Mouse (Mus musculus) left cerebral cortex, adult 9 months (tissue): ENCODE results near the gene Smim22.

Experiments
- DNase-seq, 2 experiments: peaks; one replicate each; pipeline ENCODE4 v3.0.0; 2022; ENCODE audit warnings: low spot score in 2 of 2

Gene Smim22

DNA sequence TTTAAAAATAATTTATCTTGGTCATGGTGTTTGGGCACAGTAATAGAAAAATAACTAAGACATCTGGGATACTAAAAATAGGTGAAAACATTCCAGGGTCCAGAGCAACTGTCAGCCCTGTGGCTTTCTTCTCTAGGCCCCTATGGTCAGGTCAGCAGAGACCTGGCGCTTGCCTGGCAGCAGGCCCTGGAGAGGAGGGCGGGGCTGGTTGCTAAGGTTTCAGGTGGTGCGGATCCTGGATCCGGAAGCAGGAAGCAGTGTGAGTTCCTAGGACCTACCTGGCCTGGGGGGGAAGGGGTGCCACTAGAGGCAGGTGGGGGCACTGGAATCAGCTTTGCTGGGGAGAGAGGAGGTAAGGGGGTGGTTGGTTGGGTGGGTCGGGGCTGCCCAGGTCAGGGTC lies at the start of gene Smim22:
Gene Smim22 (plus strand): TSS at position 222 of the 400 bp plus-strand sequence.
- no peak for DNase-seq

DNA sequence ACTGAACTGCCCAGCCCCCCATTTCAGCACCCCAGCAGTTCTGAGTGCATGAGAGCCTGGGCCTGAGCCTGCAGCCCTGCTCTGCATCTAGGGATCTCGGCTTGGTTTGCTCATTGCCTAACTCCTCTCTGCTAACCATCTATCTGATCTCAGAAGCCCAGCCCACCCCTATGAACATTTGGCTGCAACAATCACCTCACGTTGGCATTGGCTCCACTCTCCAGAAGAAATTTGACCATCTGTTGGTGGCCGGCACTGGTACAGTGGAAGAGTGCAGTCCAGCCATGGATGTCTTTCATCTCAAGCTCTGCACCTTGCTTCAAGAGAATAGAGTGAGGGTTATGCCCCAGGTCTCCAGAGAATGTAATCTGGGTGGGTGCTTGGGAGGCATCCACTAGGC lies 49.6 kb upstream of the Smim22 start:
- DNase-seq = no peak

GRCm38 (mm10) chr16:4960260-4960659 lies 46.8 kb upstream of the Smim22 start:
- no peak for DNase-seq

GRCm38 (mm10) chr16:4963346-4963745 lies 43.7 kb upstream of the Smim22 start:
- DNase-seq = no peak

GRCm38 (mm10) chr16:4963797-4964709 lies 43.0 kb upstream of the Smim22 start, which contains the start of gene Anks3:
Gene Anks3, minus strand, starts transcription at chr16:4964205.
- peak; percentile 98 to 100 for DNase-seq

- DNase-seq = no peak
Observed at GRCm38 (mm10) chr16:4964731-4965391, 42.2 kb upstream of the Smim22 start.

DNA sequence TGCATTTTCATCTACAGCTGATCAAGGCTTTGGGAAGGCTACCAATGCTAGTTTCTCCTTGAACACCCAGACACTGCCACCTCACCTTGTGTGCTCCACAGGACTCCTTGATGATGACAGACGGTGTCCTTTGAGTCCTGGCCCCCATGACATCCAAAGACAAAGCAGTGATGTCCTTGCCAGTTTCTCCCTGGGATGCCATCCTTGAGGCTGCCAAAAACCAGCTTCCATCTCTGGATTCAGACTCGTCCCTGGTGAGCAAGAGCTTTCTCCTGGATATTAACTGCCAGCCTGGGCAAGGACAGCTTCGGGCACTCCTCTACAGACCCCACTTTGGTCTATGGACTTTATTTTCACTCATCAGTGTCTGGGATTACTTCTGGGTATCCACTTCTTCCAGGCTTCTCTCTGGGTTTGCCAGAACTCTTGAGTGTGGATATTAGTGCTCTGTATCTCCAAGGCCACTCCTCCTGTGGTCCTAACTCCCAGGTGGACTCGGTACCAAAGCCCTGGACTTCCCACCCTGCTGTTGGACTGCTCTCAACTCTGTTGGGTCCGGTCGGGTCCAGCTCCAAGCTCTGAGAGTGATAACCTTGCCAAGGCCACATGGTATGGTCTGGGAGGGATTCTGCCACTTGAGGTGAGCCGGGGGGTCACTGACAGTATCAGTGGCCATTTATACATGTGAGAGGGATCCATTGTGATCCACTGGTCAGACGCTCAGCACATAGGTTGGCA lies 41.5 kb upstream of the Smim22 start:
- no peak for DNase-seq

DNA sequence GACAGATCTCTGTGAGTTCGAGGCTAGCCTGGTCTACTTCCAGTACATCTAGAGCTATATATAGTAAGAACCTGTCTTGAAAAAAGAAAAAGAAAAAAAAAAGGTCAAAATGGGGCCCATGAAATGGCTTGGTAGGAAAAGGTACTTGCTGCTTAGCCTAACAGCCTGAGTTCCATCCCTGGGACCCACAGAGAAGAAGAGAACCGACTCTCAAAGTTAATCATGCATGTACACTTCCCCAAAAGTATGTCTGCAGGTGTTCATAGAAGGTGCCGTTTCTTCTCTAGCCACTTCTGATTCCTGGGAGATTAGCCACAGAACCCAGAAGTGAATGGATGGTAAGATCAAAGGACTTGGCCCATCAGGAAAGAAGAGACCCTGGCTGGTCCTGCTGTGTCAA lies 38.7 kb upstream of the Smim22 start:
- DNase-seq = no peak

- DNase-seq = no peak
Observed at GRCm38 (mm10) chr16:4969055-4969843, 37.8 kb upstream of the Smim22 start.

DNA sequence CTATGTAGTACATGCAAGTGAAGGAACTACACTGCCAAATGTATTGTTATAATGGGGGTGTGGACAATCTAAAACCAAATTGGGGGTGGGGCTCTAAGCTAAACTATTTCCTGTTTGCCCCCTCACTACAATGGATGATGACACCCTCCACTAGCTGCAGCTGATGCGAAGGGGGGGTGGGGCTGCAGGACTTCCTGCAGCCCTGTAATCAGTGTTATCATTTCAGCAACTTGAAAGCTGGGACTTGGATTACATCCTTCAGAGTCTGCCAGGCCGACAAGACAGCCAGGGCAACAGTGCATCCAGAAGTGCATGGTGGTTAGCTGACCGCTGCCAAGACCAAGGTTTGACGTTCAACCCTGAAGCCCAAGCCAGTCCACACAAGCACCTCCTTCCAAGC lies 35.5 kb upstream of the Smim22 start:
- DNase-seq = no peak

DNA sequence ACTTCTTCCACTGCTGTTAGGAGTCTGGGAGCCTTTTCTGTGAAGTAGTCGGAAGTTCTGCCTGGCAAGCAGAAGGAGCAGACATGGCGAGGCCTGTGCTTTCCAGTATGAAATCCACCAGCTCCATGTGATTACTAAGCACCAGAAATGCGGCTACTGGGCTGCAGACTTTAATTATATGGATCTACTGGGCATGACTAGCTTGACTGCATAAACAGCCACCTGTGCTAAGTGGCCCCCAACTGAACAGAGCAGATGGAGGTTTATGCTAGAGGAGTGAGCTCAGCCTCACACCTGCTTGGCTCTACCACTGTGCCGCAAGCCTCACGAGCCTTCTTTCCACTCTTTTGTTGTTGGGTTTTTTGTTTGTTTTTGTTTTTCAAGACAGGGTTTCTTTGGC lies 32.6 kb upstream of the Smim22 start:
- DNase-seq = no peak

GRCm38 (mm10) chr16:4976180-4976579 lies 30.9 kb upstream of the Smim22 start:
- DNase-seq = peak in 1 of 2 experiments; percentile 52

- DNase-seq = peak in 1 of 2 experiments; percentile 47
Observed at GRCm38 (mm10) chr16:4978275-4979051, 28.6 kb upstream of the Smim22 start.

DNA sequence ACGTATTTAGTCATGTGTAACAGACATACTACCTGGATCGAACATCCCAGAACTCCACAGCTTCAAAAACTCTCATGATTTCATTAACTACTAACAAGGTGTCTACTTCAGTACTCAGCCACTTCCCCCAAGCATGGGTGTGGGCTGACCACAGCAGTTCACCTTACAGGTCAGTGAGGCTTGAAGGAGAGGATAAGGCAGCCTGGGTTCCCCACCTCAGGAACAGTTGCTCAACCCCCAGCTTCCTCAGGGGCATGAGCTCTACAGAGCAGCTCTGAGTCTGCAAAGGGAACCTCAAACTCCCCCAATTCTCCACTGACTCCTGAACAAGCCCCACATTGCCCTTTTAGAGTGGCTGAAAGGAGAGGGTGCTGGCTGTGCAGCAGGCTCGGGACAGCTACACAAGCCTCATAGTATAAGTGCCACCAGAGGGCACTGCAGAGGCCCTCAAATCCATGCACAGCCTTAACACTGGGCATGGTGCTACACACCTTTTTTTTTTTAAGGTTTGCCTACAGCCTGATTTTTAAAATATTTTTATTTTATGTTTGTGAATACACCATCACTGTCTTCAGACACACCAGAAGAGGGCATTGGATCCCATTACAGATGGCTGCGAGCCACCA lies 27.2 kb upstream of the Smim22 start:
- DNase-seq = no peak

DNA sequence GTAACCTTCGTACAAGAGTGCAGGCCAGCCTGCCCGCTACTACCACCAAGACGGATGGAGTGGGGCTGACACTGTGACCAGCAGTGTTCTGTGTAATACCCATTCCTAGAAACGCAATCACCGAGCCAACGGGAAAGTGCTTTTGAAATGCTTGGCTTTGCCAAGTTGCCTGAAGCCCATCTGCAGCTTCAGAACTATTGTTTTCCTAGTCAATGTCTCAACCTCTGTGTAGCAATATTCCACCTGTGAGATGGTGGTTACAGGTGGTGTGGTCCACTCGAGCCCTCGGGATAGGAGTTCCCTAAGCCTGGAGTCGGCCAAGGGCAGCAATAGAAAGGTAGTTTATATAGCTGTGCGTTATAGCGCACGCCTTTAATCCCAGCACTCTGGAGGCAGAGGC lies 22.4 kb upstream of the Smim22 start:
- no peak for DNase-seq

- DNase-seq = no peak
Observed at GRCm38 (mm10) chr16:4993276-4993675, 13.8 kb upstream of the Smim22 start.

DNA sequence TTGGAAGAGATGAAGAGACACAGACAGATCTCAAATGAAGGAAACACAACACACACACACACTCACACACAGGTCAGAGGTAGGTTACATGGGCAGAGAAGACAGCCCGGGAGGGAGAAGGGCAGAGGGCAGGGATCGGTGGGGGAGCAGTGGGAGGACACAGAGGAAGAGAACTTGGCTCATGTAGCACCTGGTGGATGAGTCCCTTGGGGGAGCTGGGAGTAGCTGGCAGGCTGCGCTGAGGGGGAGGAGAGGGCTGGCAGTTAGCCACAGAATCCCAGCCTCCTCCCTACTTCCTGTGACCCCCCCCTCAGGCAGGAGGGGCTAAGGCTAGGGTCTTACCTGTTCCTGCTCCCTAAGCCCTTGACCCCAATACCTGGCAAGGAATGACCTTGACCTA lies 9.5 kb upstream of the Smim22 start, which contains the start of gene Sept12:
Gene Sept12 (minus strand): TSS at position 300 of the 400 bp plus-strand sequence.
- DNase-seq = no peak

DNA sequence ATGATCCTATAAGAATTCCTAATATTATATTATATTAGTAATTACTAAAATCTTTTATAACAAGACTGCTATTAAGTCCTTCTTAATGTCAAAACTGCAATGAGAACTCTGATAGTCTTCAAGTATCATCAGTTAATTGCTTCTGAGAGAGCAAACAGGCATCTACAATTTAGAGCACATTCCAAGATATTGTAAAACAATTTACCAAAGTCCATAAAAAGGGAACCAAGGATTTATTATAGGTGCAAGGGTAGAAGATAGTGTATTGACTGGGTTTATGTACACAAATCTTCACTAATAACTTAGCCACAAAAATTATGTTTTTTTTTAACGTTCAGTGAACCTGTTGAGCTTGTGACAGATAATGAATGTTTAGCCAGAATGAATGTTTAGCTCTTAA lies 8.1 kb upstream of the Smim22 start:
- DNase-seq = no peak

DNA sequence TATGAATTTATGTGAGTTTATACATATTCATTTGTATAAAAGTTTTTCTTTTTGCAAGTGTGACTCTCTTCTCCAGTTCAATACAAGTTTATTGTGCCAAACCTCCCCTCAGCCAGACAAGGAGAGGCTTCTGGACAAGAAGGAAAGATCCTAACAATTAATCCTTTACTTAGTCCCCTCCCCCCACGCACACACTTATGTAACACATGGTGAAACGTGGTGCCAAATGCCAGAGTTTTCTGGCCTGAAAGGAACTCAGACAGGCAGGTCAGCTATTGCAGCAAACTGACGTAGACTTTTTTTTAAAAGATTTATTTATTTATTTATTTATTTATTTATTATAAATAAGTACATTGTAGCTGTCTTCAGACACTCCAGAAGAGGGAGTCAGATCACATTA lies 6.5 kb upstream of the Smim22 start:
- DNase-seq = no peak

GRCm38 (mm10) chr16:5007492-5007891 lies 404 bp downstream of the Smim22 start:
- DNase-seq = no peak
